Mouse (Mus musculus) kidney, embryonic 14.5 days (tissue): ENCODE measurements around the gene Cpeb3. TPM values are rescaled to one million over a fixed set of nuclear protein-coding genes. Genes with fewer than 3 reads are reported as not detected.

Experiments used
- ATAC-seq: fragments of 200-750 bp; cut with Nextera tagmentation; 2 replicates; pipeline ENCODE4 v1.8.0; 2017; ENCODE audit warnings: moderate number of reproducible peaks, mild to moderate bottlenecking, moderate TSS enrichment, moderate library complexity; ENCODE audit not compliant: low FRiP score, low TSS enrichment
- H3K27ac ChIP-seq: fragments of 300-500 bp; sonication (generic); 2 replicates; pipeline ENCODE4 v1.5.1; 2014; ENCODE audit warnings: low read depth, mild to moderate bottlenecking, low read length, moderate library complexity, mixed read lengths
- H3K27me3 ChIP-seq: fragments of 300-500 bp; sonication (generic); 2 replicates; pipeline ENCODE4 v1.6.1; 2014; ENCODE audit warnings: mild to moderate bottlenecking, low read length; ENCODE audit not compliant: control insufficient read depth, insufficient read depth
- H3K36me3 ChIP-seq: fragments of 300-500 bp; sonication (generic); 2 replicates; pipeline ENCODE4 v1.6.1; 2014; ENCODE audit warnings: low read length, mixed read lengths; ENCODE audit not compliant: control insufficient read depth, insufficient read depth
- H3K4me1 ChIP-seq: fragments of 300-500 bp; sonication (generic); 2 replicates; pipeline ENCODE4 v1.6.1; 2014; ENCODE audit warnings: low read length, mixed read lengths; ENCODE audit not compliant: control insufficient read depth, insufficient read depth
- H3K4me2 ChIP-seq: fragments of 300-500 bp; sonication (generic); replicated peaks from 2 replicates; pipeline ENCODE4 v1.6.1; 2014; ENCODE audit warnings: low read depth, mild to moderate bottlenecking, low read length
- H3K4me3 ChIP-seq: fragments of 300-500 bp; sonication (generic); 2 replicates; pipeline ENCODE4 v1.5.1; 2014; ENCODE audit warnings: mild to moderate bottlenecking, low read length
- H3K9ac ChIP-seq: fragments of 300-500 bp; sonication (generic); 2 replicates; pipeline ENCODE4 v1.6.1; 2014; ENCODE audit warnings: low read depth, mild to moderate bottlenecking, low read length, moderate library complexity
- H3K9me3 ChIP-seq: fragments of 300-500 bp; sonication (generic); 2 replicates; pipeline ENCODE4 v1.6.1; 2016; ENCODE audit warnings: low read length; ENCODE audit not compliant: control insufficient read depth
- WGBS: fragments of 180-500 bp; shearing (Covaris S2); extraction: QIAGEN DNeasy Blood & Tissue Kit; methylation state at CpG from one replicate; pipeline ENCODE4 v1.1.7; 2014; 5-methylcytosine and 5-hydroxymethylcytosine counted together
- polyA plus RNA-seq: library from polyadenylated mRNA; unstranded; fragments of >200 nt; fragmentation: Nextera tagmentation; extraction: Ambion mirVana; gene quantifications from 2 replicates; pipeline ENCODE4 v1.2.1, GENCODE M21; 2014

The Cpeb3 gene
- polyA plus RNA-seq, 1 experiment from 2014 or later = 1.0 TPM

GRCm38 (mm10) chr19:37004557-37004956 is 203.8 kb downstream of the Cpeb3 start:
- no peaks in the 10 kb centered on the region for H3K9me3 ChIP-seq
- 90% methylated on average over 5 of the region's 5 CpGs for WGBS
- H3K4me1 ChIP-seq = no peaks in the 10 kb centered on the region
- no peak overlapping the region for H3K27ac ChIP-seq
- ATAC-seq = no peak
- no peaks in the 10 kb centered on the region for H3K27me3 ChIP-seq
- no peak overlapping the region for H3K4me2 ChIP-seq
- H3K4me3 ChIP-seq = no peak overlapping the region
- H3K36me3 ChIP-seq = peaks cover 76% of the 10 kb centered on the region
- H3K9ac ChIP-seq = no peak overlapping the region

Other genes starting within 250 kb of the Cpeb3 start
- gene March5, start 1.1 kb downstream of the Cpeb3 start, polyA plus RNA-seq = 98.4 and 119 TPM in 2 replicates
- gene Ide, start 129.3 kb upstream of the Cpeb3 start, polyA plus RNA-seq = 30.4 and 74.9 TPM in 2 replicates
- 49.4 and 79.4 TPM in 2 replicates for gene Kif11, start 167.8 kb upstream of the Cpeb3 start, polyA plus RNA-seq
- 11.5 and 11.6 TPM in 2 replicates for gene Hhex, start 226.2 kb upstream of the Cpeb3 start, polyA plus RNA-seq